Mouse (Mus musculus) liver, embryonic 15.5 days (tissue): ENCODE results near the gene Micall1. TPM values are rescaled to one million over a fixed set of nuclear protein-coding genes. Genes with fewer than 3 reads are reported as not detected.

ENCODE experiments used
- ATAC-seq: fragments of 200-750 bp; cut with Nextera tagmentation; 2 replicates; pipeline ENCODE4 v1.8.0; 2017; ENCODE audit warnings: moderate number of reproducible peaks, mild to moderate bottlenecking, moderate library complexity; ENCODE audit not compliant: insufficient read depth
- H3K27ac ChIP-seq: fragments of 300-500 bp; sonication (generic); replicated peaks from 2 replicates; pipeline ENCODE4 v1.5.1; 2015; ENCODE audit warnings: mild to moderate bottlenecking, inconsistent platforms
- H3K27me3 ChIP-seq: fragments of 300-500 bp; sonication (generic); 2 replicates; pipeline ENCODE4 v1.6.1; 2015; ENCODE audit warnings: mild to moderate bottlenecking, inconsistent platforms
- H3K36me3 ChIP-seq: fragments of 300-500 bp; sonication (generic); replicated peaks from 2 replicates; pipeline ENCODE4 v1.6.1; 2015; ENCODE audit warnings: moderate library complexity, mild to moderate bottlenecking, inconsistent platforms
- H3K4me1 ChIP-seq: fragments of 300-500 bp; sonication (generic); replicated peaks from 2 replicates; pipeline ENCODE4 v1.6.1; 2015; ENCODE audit warnings: inconsistent platforms
- H3K4me2 ChIP-seq: fragments of 300-500 bp; sonication (generic); 2 replicates; pipeline ENCODE4 v1.6.1; 2015; ENCODE audit warnings: moderate library complexity, mild to moderate bottlenecking, inconsistent platforms
- H3K4me3 ChIP-seq: fragments of 300-500 bp; sonication (generic); replicated peaks from 2 replicates; pipeline ENCODE4 v1.5.1; 2015; ENCODE audit warnings: mild to moderate bottlenecking, inconsistent platforms
- H3K9ac ChIP-seq: fragments of 300-500 bp; sonication (generic); 2 replicates; pipeline ENCODE4 v1.6.1; 2015; ENCODE audit warnings: moderate library complexity, mild to moderate bottlenecking, inconsistent platforms
- H3K9me3 ChIP-seq: fragments of 300-500 bp; sonication (generic); replicated peaks from 2 replicates; pipeline ENCODE4 v1.6.1; 2016; ENCODE audit warnings: inconsistent platforms
- WGBS: fragments of 180-500 bp; shearing (Covaris S2); methylation state at CpG from one replicate; pipeline ENCODE4 v1.1.7; 2015; ENCODE audit warnings: mixed read lengths; ENCODE audit not compliant: insufficient replicate concordance; 5-methylcytosine and 5-hydroxymethylcytosine counted together
- polyA plus RNA-seq: library from polyadenylated mRNA; unstranded; fragments of >200 nt; fragmentation: Nextera tagmentation; extraction: Ambion mirVana; gene quantifications from 2 replicates; pipeline ENCODE4 v1.2.1, GENCODE M21; 2015

Micall1 gene
- polyA plus RNA-seq, result 0.86 and 1.3 TPM in 2 replicates

GRCm38 (mm10) chr15:79108421-79109320 lies at the start of gene Micall1:
TSS of gene Micall1 (plus strand) at chr15:79108898.
- H3K27ac ChIP-seq, result peak within 1 kb of the TSS; percentile 61; the same call in 1 of the 2 replicates
- peak; percentile 78 for ATAC-seq
- H3K27me3 ChIP-seq, result peaks cover 33% of the 10 kb centered on the region
- H3K9ac ChIP-seq, result peak within 1 kb of the TSS; percentile 77
- WGBS, result under 1% methylated on average over 75 of the region's 85 CpGs
- peaks cover 52% of the 10 kb centered on the region for H3K4me1 ChIP-seq
- no peaks in the 10 kb centered on the region for H3K9me3 ChIP-seq
- peak within 1 kb of the TSS; percentile 99 for H3K4me2 ChIP-seq
- peak within 1 kb of the TSS; percentile 73 for H3K4me3 ChIP-seq
- no peaks in the 10 kb centered on the region for H3K36me3 ChIP-seq

DNA sequence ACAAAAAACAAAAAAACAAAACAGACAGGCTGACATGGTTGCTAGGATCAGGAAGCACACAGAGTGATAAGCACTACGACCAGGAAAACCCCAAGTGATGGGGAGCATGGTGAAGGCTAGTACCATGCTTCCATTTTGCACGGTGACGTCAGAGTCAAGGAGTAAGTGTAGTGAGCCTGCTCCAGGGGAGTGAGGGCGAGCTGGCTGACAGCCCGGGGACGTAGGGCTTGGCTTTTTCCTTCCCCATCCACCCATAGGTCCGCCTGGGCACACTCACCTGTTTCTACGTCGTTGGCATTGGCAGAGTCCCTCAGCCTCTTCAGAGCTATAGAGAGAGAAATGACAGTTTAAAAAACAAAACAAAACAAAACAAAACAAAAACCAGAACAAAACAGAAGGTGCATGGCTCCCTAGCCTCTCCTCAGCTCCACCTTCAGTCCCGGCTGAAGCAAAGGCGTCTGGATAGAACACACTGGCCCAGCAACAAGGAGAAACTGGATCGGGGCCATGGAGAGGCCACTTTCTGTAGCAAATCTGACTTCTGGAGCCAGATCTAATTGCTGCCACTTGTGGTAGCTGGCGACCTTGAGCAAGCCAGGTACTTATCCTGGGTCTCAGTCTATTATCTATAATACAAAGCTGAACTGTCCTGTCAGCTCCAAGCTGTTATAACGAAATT lies 47.7 kb upstream of the Micall1 start:
- Histone ChIP-seq H3K4me2 (peak overlapping the region; percentile 74), H3K4me3 (peak overlapping the region; percentile 82), H3K27me3 (no peaks in the 10 kb centered on the region), H3K4me1 (peaks cover 78% of the 10 kb centered on the region), H3K27ac (peak overlapping the region; percentile 64), H3K9ac (peak overlapping the region; percentile 87), H3K9me3 (no peaks in the 10 kb centered on the region), H3K36me3 (peaks cover 52% of the 10 kb centered on the region)
- no peak for ATAC-seq
- WGBS, result 71% methylated on average over 14 of the region's 14 CpGs

DNA sequence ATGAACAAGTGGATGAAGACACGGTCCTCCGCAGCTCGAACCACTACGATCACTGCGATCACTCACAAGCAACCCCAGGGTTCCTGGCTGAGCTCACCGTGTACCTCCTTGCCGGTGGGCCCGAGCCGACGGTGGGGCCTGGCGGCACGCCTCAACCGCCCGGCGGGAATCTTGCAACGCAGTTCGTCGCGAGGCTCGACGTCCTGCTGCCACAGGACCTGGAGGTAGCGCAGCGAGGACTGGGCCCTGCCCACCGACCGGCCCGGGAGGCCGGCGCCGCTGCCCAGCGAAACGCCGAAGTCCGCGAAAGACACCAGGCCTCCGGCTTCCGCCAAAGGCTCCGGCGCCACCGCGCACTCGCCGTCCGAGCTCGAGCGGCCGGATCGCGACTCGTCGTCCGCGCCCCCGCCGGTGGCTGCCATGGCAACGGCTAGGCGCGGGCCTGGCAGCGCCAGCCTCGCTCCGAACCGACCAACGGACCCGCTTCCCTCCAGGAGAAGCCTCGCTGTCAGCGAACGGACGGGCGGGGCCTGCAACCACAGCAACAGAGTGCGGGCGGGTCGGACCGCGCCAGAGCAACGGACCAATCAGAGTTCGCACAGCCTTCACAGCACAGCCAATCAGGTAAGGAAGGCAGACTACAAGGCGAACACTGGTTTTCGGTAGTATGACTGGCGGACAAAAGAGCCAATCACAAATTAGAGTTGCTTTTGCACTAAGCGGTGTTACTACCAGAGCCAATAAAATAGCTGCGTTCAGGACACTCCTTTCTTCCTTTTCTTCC lies 46.1 kb upstream of the Micall1 start, which contains the start of gene Ankrd54:
Gene Ankrd54, minus strand, starts transcription at position 518 of the 784 bp plus-strand sequence.
- Histone ChIP-seq H3K4me2 (peak within 1 kb of the TSS; percentile 79), H3K36me3 (peaks cover 37% of the 10 kb centered on the region), H3K9ac (peak within 1 kb of the TSS; percentile 87), H3K27me3 (no peaks in the 10 kb centered on the region), H3K4me1 (peaks cover 86% of the 10 kb centered on the region), H3K27ac (peak within 1 kb of the TSS; percentile 91), H3K4me3 (peak within 1 kb of the TSS; percentile 82), H3K9me3 (no peaks in the 10 kb centered on the region)
- under 1% methylated on average over 80 of the region's 80 CpGs for WGBS
- peak; percentile 96 for ATAC-seq

GRCm38 (mm10) chr15:79063160-79063740 lies 45.4 kb upstream of the Micall1 start:
- H3K27ac ChIP-seq, result peak overlapping the region; percentile 85
- WGBS, result 8% methylated on average over 14 of the region's 14 CpGs
- H3K4me1 ChIP-seq, result peaks cover 86% of the 10 kb centered on the region
- H3K36me3 ChIP-seq, result peaks cover 30% of the 10 kb centered on the region
- H3K9ac ChIP-seq, result peak overlapping the region; percentile 55
- ATAC-seq, result no peak
- H3K9me3 ChIP-seq, result no peaks in the 10 kb centered on the region
- H3K4me3 ChIP-seq, result peak overlapping the region; percentile 59
- H3K27me3 ChIP-seq, result no peaks in the 10 kb centered on the region
- peak overlapping the region; percentile 79 for H3K4me2 ChIP-seq

- Histone ChIP-seq H3K4me2 (no peak overlapping the region), H3K36me3 (peaks cover 10% of the 10 kb centered on the region), H3K9me3 (no peaks in the 10 kb centered on the region), H3K9ac (no peak overlapping the region), H3K4me1 (peaks cover 83% of the 10 kb centered on the region), H3K27ac (peak overlapping the region; percentile 24; the same call in 1 of the 2 replicates), H3K27me3 (no peaks in the 10 kb centered on the region), H3K4me3 (no peak overlapping the region)
- no peak for ATAC-seq
- WGBS, result 68% methylated on average over 8 of the region's 8 CpGs
Measured at GRCm38 (mm10) chr15:79065086-79065770, 43.5 kb upstream of the Micall1 start.

GRCm38 (mm10) chr15:79066276-79066675 lies 42.4 kb upstream of the Micall1 start:
- no peaks in the 10 kb centered on the region for H3K9me3 ChIP-seq
- H3K36me3 ChIP-seq, result no peaks in the 10 kb centered on the region; the same call in 1 of the 2 replicates
- ATAC-seq, result no peak
- H3K4me2 ChIP-seq, result no peak overlapping the region
- peak overlapping the region; percentile 91; the same call in 1 of the 2 replicates for H3K27ac ChIP-seq
- H3K9ac ChIP-seq, result no peak overlapping the region
- H3K4me1 ChIP-seq, result peaks cover 73% of the 10 kb centered on the region
- no peak overlapping the region for H3K4me3 ChIP-seq
- WGBS, result 67% methylated on average over 2 of the region's 2 CpGs
- H3K27me3 ChIP-seq, result no peaks in the 10 kb centered on the region

GRCm38 (mm10) chr15:79067631-79068030 lies 41.1 kb upstream of the Micall1 start:
- Histone ChIP-seq H3K4me3 (no peak overlapping the region; the same call in 1 of the 2 replicates), H3K4me1 (peaks cover 69% of the 10 kb centered on the region), H3K27me3 (no peaks in the 10 kb centered on the region), H3K27ac (peak overlapping the region; percentile 91), H3K9me3 (no peaks in the 10 kb centered on the region), H3K9ac (no peak overlapping the region), H3K4me2 (peak overlapping the region; percentile 46), H3K36me3 (no peaks in the 10 kb centered on the region)
- ATAC-seq, result peak; percentile 4; the same call in 1 of the 2 replicates
- WGBS, result 12% methylated on average over 3 of the region's 3 CpGs

DNA sequence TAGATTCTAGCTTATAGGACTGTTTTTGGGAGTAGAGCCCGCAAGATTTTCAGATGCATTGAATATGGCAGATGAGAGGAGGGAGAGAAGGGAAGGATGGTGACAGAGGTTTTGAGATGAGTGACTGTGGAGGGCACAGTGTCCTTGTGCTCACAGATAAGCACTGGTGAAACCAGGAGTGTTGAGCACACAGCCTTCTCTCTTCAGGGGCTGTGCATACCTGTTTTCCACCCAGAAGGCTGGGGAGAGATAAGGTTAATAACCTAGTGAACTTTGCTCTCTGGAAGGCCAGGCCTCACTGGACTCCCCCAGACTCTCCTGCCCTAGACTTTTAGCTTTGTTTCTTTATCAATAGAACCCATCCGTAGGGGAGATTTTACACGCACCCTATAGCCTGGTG lies 40.3 kb upstream of the Micall1 start:
- H3K27me3 ChIP-seq, result no peaks in the 10 kb centered on the region
- 0 out of 2 replicates have a peak overlapping the region, but pooled peaks have one; percentile 4 for H3K4me3 ChIP-seq
- no peaks in the 10 kb centered on the region for H3K9me3 ChIP-seq
- no peaks in the 10 kb centered on the region for H3K36me3 ChIP-seq
- H3K4me1 ChIP-seq, result peaks cover 66% of the 10 kb centered on the region
- H3K9ac ChIP-seq, result no peak overlapping the region
- peak overlapping the region; percentile 46 for H3K4me2 ChIP-seq
- 34% methylated on average over 3 of the region's 3 CpGs for WGBS
- peak overlapping the region; percentile 91 for H3K27ac ChIP-seq
- peak; percentile 72 for ATAC-seq

DNA sequence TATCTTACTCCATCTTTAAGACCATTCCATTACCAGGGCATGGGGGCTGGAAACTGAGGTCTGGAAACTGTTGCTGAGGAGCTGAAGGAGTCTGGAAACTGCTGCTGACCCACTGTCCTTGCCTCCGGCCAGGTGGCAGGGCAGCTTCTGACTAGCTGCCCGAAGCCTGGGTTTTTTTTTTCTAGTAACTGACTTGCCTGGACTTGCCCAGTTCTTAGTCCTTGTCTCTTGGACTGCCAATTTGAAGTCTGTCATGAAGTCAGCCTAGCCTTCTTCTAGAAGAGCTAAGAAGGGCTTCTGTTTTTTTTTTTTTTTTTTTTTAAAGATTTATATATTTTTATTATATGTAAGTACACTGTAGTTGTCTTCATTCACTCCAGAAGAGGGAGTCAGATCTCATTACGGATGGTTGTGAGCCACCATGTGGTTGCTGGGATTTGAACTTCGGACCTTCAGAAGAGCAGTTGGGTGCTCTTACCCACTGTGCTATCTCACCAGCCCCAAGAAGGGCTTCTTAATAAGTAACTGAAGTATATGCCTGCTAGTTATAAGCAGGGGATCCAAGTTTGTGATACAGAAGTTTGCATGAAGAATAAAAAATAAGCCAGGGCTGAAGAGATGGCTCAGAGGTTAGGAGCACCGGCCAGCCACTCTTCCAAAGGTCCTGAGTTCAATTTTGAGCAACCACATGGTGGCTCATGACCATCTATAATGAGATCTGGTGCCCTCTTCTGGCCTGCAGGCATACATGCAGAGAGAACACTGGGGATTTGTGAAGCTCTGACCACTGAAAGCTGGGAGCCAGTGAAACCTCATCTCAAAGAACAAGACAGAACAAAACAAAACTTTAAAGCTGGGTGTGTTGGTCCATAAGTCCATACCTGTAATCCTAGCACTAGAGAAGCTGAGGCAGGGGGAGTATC lies 37.3 kb upstream of the Micall1 start:
- Histone ChIP-seq H3K9ac (no peak overlapping the region), H3K4me3 (no peak overlapping the region), H3K27me3 (no peaks in the 10 kb centered on the region), H3K4me2 (no peak overlapping the region), H3K36me3 (peaks cover 4% of the 10 kb centered on the region), H3K27ac (no peak overlapping the region), H3K9me3 (no peaks in the 10 kb centered on the region), H3K4me1 (peaks cover 58% of the 10 kb centered on the region)
- no peak for ATAC-seq
- 52% methylated on average over 5 of the region's 5 CpGs for WGBS
